In the genomic region with DNA sequence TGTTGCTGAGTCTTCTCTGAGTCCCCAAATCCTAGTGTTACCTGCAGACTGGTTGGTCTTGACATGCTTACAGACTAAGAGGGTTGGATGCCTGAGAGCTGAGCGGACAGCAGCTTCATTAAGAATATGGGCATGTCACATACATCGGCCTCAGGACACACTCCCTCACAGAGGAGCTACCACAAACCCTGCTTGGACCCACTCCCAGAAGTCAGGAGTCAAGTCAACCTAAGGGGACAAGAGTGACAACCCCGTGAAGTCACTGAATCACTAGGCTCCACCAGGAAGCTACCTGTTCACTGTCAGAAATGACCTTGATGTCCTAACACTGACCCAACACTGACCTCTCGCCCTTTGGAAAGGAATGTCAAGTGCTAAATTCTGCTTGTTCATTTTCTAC, we compare ENCODE assay signal across 20 mouse cellular contexts.
A peak's percentile ranks its signal among the peaks of the same experiment; 100 is the strongest.
DNase-seq lines count a peak whose midpoint lies in the region; ATAC-seq and TF ChIP-seq lines count a peak whose summit lies in the region.
"Had no signal": no experiment of that assay in that cellular context is flagged by ENCODE, and none has a peak within 500 bp of the region (broad histone marks: within the 10 kb centered on the region; RNA-seq: fewer than 3 reads in every experiment).

No protein-coding gene starts in this region.

- H3K9ac ChIP-seq in limb, embryonic 13.5 days, result 0 out of 2 replicates have a peak overlapping the region, but pooled peaks have one; percentile 19
- no peak overlapping the region for H3K9ac ChIP-seq in limb, embryonic 15.5 days
- H3K9ac ChIP-seq: forebrain, embryonic 12.5 days had no signal

- no peak overlapping the region for H3K4me3 ChIP-seq in limb, embryonic 13.5 days
- H3K4me3 ChIP-seq in limb, embryonic 10.5 days, result no peak overlapping the region
- no peak overlapping the region for H3K4me3 ChIP-seq in embryonic fibroblast, embryonic 13.5 days (ENCODE audit: insufficient read depth, low read length)
- no peak overlapping the region for H3K4me3 ChIP-seq in limb, embryonic 15.5 days
- H3K4me3 ChIP-seq: erythroblast, embryonic 14.5 days; forebrain, embryonic 10.5 days; forebrain, embryonic 12.5 days had no signal

- H3K4me1 ChIP-seq in limb, embryonic 13.5 days, result peaks cover 30% of the 10 kb centered on the region
- H3K4me1 ChIP-seq in limb, embryonic 10.5 days, result peaks cover 5% of the 10 kb centered on the region
- no peaks in the 10 kb centered on the region for H3K4me1 ChIP-seq in embryonic fibroblast, embryonic 13.5 days (ENCODE audit: control insufficient read depth, insufficient read depth, low read length)
- H3K4me1 ChIP-seq in limb, embryonic 15.5 days, result peaks cover 21% of the 10 kb centered on the region
- H3K4me1 ChIP-seq: forebrain, embryonic 10.5 days; forebrain, embryonic 12.5 days had no signal

- peak overlapping the region; percentile 62; the same call in 1 of the 2 replicates for H3K27ac ChIP-seq in limb, embryonic 13.5 days
- no peak overlapping the region for H3K27ac ChIP-seq in limb, embryonic 10.5 days
- H3K27ac ChIP-seq in embryonic fibroblast, embryonic 13.5 days (ENCODE audit: insufficient read depth, low read length), result peak overlapping the region; percentile 12; the same call in 1 of the 2 replicates
- H3K27ac ChIP-seq in limb, embryonic 15.5 days, result peak overlapping the region; percentile 67; the same call in 1 of the 2 replicates
- H3K27ac ChIP-seq: forebrain, embryonic 10.5 days; forebrain, embryonic 12.5 days had no signal

- no peak for TF ChIP-seq POLR2A in embryonic fibroblast, embryonic 13.5 days (IDR thresholded peaks at IDR 0.05; ENCODE audit: low read depth, low read length)

- 86% methylated on average over 4 of the region's 4 CpGs for WGBS in limb, embryonic 13.5 days
- WGBS in limb, embryonic 10.5 days, result 86% methylated on average over 4 of the region's 4 CpGs
- WGBS in limb, embryonic 15.5 days, result 89% methylated on average over 4 of the region's 4 CpGs

- no peaks in the 10 kb centered on the region for H3K9me3 ChIP-seq in limb, embryonic 13.5 days
- H3K9me3 ChIP-seq in limb, embryonic 10.5 days (replicated peaks), result no peaks in the 10 kb centered on the region
- no peaks in the 10 kb centered on the region for H3K9me3 ChIP-seq in limb, embryonic 15.5 days
- H3K9me3 ChIP-seq: forebrain, embryonic 10.5 days; forebrain, embryonic 12.5 days had no signal

- H3K36me3 ChIP-seq in limb, embryonic 13.5 days, result no peaks in the 10 kb centered on the region
- no peaks in the 10 kb centered on the region for H3K36me3 ChIP-seq in limb, embryonic 10.5 days
- H3K36me3 ChIP-seq in limb, embryonic 15.5 days, result no peaks in the 10 kb centered on the region
- H3K36me3 ChIP-seq: forebrain, embryonic 10.5 days; forebrain, embryonic 12.5 days had no signal

- no peak for TF ChIP-seq CTCF in embryonic fibroblast, embryonic 13.5 days (IDR thresholded peaks at IDR 0.05; ENCODE audit: borderline replicate concordance, insufficient read depth, low read length)

- intact Hi-C loops in heart, postnatal 25 days (cut with DNase I), result loop anchor here (5.0 kb wide), 1 partner anchor 223 kb away; no protein-coding TSS in a partner anchor

- no peaks in the 10 kb centered on the region for H3K27me3 ChIP-seq in limb, embryonic 13.5 days
- H3K27me3 ChIP-seq in limb, embryonic 10.5 days (ENCODE audit: low read depth, poor library complexity, severe bottlenecking), result no peaks in the 10 kb centered on the region
- no peaks in the 10 kb centered on the region for H3K27me3 ChIP-seq in limb, embryonic 15.5 days
- H3K27me3 ChIP-seq: forebrain, embryonic 12.5 days had no signal

- DNase-seq in heart, adult 11 months, result peak; percentile 86
- no peak for DNase-seq in heart, postnatal 25 days (ENCODE audit: low spot score)
- no peak for DNase-seq in limb, embryonic 10.5 days (ENCODE audit: low spot score)
- no peak for DNase-seq in cerebellum, adult 18-20 months
- DNase-seq: adrenal gland, adult 2 months; adrenal gland, postnatal 10 days; adrenal gland, postnatal 25 days; cerebellum, adult 11 months; cerebellum, adult 2 months; cerebellum, adult 9-10 months; cerebellum, postnatal 10 days; cerebellum, postnatal 25 days had no signal

- no peak for ATAC-seq in limb, embryonic 13.5 days (ENCODE audit: low FRiP score, low read depth)
- ATAC-seq in limb, embryonic 15.5 days (ENCODE audit: insufficient number of reproducible peaks, low FRiP score, low TSS enrichment, low read depth), result no peak
- ATAC-seq: forebrain, embryonic 14.5 days; forebrain, embryonic 16.5 days had no signal

- H3K4me2 ChIP-seq in limb, embryonic 13.5 days (replicated peaks), result no peak overlapping the region
- no peak overlapping the region for H3K4me2 ChIP-seq in limb, embryonic 15.5 days
- H3K4me2 ChIP-seq: forebrain, embryonic 12.5 days had no signal
